Mouse (Mus musculus): Measurements from ENCODE around the gene Aak1. TPM values are rescaled to one million over a fixed set of nuclear protein-coding genes. Genes with fewer than 3 reads are reported as not detected.
"Not testable (repeated sequence)": the region's sequence is repeated elsewhere in the genome, so short reads cannot be mapped to it uniquely, and the experiment has no call there.

Aak1 gene
- polyA plus RNA-seq, 1 experiment from 2014 or later: 51.8 TPM

DNA sequence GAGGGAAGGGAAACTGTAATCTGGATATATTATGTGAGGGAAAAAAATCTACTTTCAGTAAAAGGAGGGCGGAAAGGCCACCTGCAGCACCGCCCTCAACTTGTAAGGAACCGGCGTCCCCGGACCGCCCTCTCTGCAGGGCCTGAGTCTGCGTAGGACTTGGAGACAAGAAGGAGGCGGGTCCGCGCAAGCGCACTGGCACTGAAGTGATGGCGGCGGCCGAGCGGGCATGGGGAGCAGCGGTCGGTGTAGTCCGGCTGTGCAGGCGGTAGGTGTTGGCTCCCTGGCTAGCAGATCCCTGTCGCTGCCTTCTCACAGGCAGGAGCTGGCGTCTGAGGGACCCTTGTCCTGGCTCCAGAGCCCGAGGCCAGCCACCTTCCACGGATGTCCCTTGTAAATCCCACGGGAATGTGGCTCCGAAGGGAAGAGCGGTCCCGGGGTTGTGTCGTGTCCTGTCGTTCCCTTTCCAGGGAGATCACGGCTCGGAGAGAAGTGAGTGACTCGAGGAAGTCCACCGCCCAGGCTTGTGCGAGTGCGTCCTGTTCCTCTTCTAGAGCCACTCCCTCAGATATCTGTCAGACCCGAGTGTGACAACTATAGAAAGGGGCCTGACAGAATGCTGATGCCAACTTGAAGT is 160.5 kb downstream of the Aak1 start:
- H3K4me1 ChIP-seq: peaks cover 14% of the 10 kb centered on the region
- 0% methylated on average over 36 of the region's 36 CpGs for WGBS

GRCm38 (mm10) chr6:87016916-87017315 is 167.6 kb downstream of the Aak1 start:
- 64% methylated on average over 4 of the region's 4 CpGs for whole genome bisulfite sequencing
- Histone ChIP-seq H3K4me2 (no peak overlapping the region), H3K9ac (no peak overlapping the region), H3K4me3 (no peak overlapping the region), H3K4me1 (no peaks in the 10 kb centered on the region), H3K27me3 (replicated peaks) (no peaks in the 10 kb centered on the region), H3K36me3 (replicated peaks) (peaks cover 35% of the 10 kb centered on the region), H3K27ac (no peak overlapping the region), H3K9me3 (no peaks in the 10 kb centered on the region)
- ATAC-seq (replicated peaks): no peak

More for the DNA sequence above, 160.5 kb downstream of the Aak1 start:
- H3K27me3 ChIP-seq (replicated peaks): no peaks in the 10 kb centered on the region
- peak overlapping the region; percentile 83 for H3K27ac ChIP-seq
- no peaks in the 10 kb centered on the region for H3K9me3 ChIP-seq
- H3K4me2 ChIP-seq: peak overlapping the region; percentile 56
- peak overlapping the region; percentile 90 for H3K9ac ChIP-seq
- ATAC-seq (replicated peaks): peak; percentile 98
- peak overlapping the region; percentile 64 for H3K4me3 ChIP-seq
- H3K36me3 ChIP-seq (replicated peaks): peaks cover 4% of the 10 kb centered on the region; the same call in 1 of the 2 replicates

DNA sequence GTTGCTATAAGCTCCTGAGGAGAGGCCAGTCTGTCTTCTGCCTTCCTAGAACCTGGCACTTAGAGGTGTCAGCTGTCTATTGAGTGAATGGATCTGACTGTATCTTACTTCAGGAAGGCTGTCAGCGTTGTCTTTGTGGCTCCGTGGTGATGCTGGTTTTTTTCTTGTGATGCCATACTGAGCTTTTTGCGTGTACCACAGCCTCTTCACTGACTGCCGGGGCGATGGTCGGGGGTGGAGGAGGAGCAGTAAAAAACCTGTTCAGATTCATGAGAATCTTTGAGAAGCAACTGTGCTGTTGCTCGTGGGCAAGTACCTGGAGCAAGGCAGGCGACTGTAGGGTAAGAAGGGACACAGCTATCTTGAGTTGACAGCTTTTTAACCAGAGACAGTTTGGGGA is 169.6 kb downstream of the Aak1 start:
- WGBS: 95% methylated on average over 8 of the region's 8 CpGs
- peaks cover 43% of the 10 kb centered on the region for H3K36me3 ChIP-seq (replicated peaks)
- no peak for ATAC-seq (replicated peaks)

GRCm38 (mm10) chr6:87021791-87022190 is 172.5 kb downstream of the Aak1 start:
- Histone ChIP-seq H3K4me2 (no peak overlapping the region), H3K4me1 (no peaks in the 10 kb centered on the region), H3K27me3 (replicated peaks) (no peaks in the 10 kb centered on the region), H3K9ac (no peak overlapping the region), H3K36me3 (replicated peaks) (peaks cover 54% of the 10 kb centered on the region), H3K4me3 (no peak overlapping the region), H3K9me3 (no peaks in the 10 kb centered on the region), H3K27ac (no peak overlapping the region)
- WGBS: 97% methylated on average over 12 of the region's 12 CpGs
- no peak for ATAC-seq (replicated peaks)

More for the DNA sequence above, 169.6 kb downstream of the Aak1 start:
- H3K4me2 ChIP-seq: no peak overlapping the region
- no peaks in the 10 kb centered on the region for H3K9me3 ChIP-seq
- no peak overlapping the region for H3K9ac ChIP-seq
- no peak overlapping the region for H3K4me3 ChIP-seq
- H3K4me1 ChIP-seq: no peaks in the 10 kb centered on the region
- H3K27ac ChIP-seq: no peak overlapping the region
- H3K27me3 ChIP-seq (replicated peaks): no peaks in the 10 kb centered on the region

DNA sequence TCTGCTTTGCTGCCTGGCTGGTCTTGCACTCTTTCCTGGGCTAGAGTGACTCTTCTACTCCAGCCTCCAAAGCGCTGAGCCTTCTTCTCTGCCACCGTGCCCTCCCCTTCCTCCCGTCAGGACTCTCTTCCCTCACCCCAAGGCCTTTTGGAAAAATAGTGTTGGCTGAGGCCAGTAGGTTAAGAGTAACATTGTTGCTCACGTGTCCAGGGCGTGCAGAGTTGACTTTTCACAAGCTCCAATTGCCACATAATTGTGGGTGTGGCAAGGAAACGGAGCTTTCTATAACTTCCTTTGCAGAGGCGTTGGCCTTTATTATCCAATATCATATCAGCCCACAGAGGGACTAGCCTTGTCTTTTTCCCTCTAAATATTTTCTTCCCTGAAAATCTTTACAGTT is 177.7 kb downstream of the Aak1 start:
- no peak overlapping the region for H3K27ac ChIP-seq
- H3K4me1 ChIP-seq: no peaks in the 10 kb centered on the region
- no peak for ATAC-seq (replicated peaks)
- H3K27me3 ChIP-seq (replicated peaks): no peaks in the 10 kb centered on the region
- 94% methylated on average over 7 of the region's 7 CpGs for WGBS
- H3K4me2 ChIP-seq: no peak overlapping the region
- H3K9me3 ChIP-seq: no peaks in the 10 kb centered on the region
- no peak overlapping the region for H3K9ac ChIP-seq
- H3K4me3 ChIP-seq: no peak overlapping the region
- H3K36me3 ChIP-seq (replicated peaks): peaks cover 26% of the 10 kb centered on the region

DNA sequence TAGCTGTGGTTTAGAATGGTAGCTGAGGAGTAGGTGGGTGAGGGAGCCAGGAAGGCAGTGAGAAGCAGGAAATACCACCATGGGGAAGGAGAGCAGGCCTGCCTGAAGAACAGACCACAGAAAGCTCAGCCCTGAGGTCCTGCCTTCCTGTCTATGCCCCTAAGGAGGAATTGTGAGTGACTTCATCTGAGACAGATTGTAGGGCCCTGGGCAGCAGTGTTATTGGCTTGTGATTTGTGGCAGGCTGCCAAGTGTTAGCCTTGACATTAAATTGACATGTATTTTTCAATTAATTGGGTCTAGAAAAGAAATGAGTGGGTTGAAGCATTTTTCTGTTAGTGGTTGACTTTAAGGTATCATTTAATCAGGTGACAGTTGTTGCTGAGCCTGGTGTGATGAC is 179.6 kb downstream of the Aak1 start:
- H3K36me3 ChIP-seq (replicated peaks): peaks cover 13% of the 10 kb centered on the region; the same call in 1 of the 2 replicates
- no peak overlapping the region for H3K27ac ChIP-seq
- H3K4me3 ChIP-seq: no peak overlapping the region
- ATAC-seq (replicated peaks): no peak
- no peaks in the 10 kb centered on the region for H3K9me3 ChIP-seq
- H3K9ac ChIP-seq: no peak overlapping the region
- H3K4me1 ChIP-seq: no peaks in the 10 kb centered on the region
- H3K4me2 ChIP-seq: no peak overlapping the region
- H3K27me3 ChIP-seq (replicated peaks): no peaks in the 10 kb centered on the region

DNA sequence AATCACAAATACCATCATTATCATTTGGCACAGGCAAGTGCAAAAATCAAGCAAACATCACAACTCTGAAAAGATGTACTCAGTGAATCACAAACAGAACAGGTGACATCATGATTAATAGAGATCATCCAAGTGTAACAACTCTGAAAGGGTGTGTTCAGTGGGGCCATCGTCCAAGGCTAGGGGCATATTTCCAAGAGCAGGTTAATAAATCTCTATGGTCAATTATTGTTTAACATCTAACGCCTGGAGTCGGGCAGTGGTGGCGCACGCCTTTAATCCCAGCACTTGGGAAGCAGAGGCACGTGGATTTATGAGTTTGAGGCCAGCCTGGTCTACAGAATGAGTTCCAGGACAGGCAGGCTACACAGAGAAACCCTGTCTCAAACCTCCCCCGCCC is 182.0 kb downstream of the Aak1 start:
- not testable (repeated sequence) for ATAC-seq (replicated peaks); H3K4me3 ChIP-seq; H3K36me3 ChIP-seq (replicated peaks); H3K27ac ChIP-seq; H3K4me1 ChIP-seq; H3K27me3 ChIP-seq (replicated peaks); H3K4me2 ChIP-seq; H3K9ac ChIP-seq; H3K9me3 ChIP-seq
- WGBS: 88% methylated on average over 7 of the region's 7 CpGs

- WGBS: 91% methylated on average over 3 of the region's 3 CpGs
- no peak overlapping the region for H3K4me2 ChIP-seq
- H3K9ac ChIP-seq: no peak overlapping the region
- H3K27me3 ChIP-seq (replicated peaks): no peaks in the 10 kb centered on the region
- ATAC-seq (replicated peaks): no peak
- no peak overlapping the region for H3K27ac ChIP-seq
- no peaks in the 10 kb centered on the region for H3K4me1 ChIP-seq
- H3K4me3 ChIP-seq: no peak overlapping the region
- no peaks in the 10 kb centered on the region for H3K9me3 ChIP-seq
- H3K36me3 ChIP-seq (replicated peaks): 0 out of 2 replicates have a peak, but pooled peaks cover 2% of the 10 kb centered on the region
These were observed 183.1 kb downstream of the Aak1 start for GRCm38 (mm10) chr6:87032401-87032800.

DNA sequence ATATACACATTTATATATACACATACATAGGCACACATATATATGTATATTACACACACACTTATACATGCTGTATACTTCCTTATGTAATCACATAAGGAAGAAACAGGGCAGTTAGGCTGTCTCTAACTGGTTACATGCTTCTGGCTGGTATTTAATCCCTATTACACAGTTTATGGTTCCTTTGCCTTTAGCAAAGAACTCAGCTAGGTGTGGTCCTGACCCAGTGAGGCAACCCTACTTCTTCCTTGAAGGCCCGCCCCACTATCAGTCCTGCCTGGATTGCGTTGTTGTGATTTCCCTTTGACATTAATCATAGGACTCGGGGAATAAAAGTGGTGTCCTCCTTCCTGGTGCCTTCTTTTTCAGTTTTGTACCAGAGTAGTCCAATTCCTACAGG is 185.1 kb downstream of the Aak1 start:
- Histone ChIP-seq H3K27ac (no peak overlapping the region), H3K27me3 (replicated peaks) (no peaks in the 10 kb centered on the region), H3K4me2 (no peak overlapping the region), H3K4me1 (no peaks in the 10 kb centered on the region), H3K4me3 (no peak overlapping the region), H3K9ac (no peak overlapping the region), H3K36me3 (replicated peaks) (no peaks in the 10 kb centered on the region), H3K9me3 (no peaks in the 10 kb centered on the region)
- no peak for ATAC-seq (replicated peaks)
- WGBS: 95% methylated on average over 3 of the region's 3 CpGs

- WGBS: 84% methylated on average over 10 of the region's 10 CpGs
These were observed 188.7 kb downstream of the Aak1 start for GRCm38 (mm10) chr6:87037826-87038620.

GRCm38 (mm10) chr6:87039161-87039560 is 189.8 kb downstream of the Aak1 start:
- 88% methylated on average over 8 of the region's 8 CpGs for WGBS
- Histone ChIP-seq H3K27ac (no peak overlapping the region), H3K27me3 (replicated peaks) (no peaks in the 10 kb centered on the region), H3K4me2 (no peak overlapping the region), H3K36me3 (replicated peaks) (no peaks in the 10 kb centered on the region), H3K9ac (no peak overlapping the region), H3K9me3 (no peaks in the 10 kb centered on the region), H3K4me1 (peaks cover 17% of the 10 kb centered on the region), H3K4me3 (no peak overlapping the region)
- ATAC-seq (replicated peaks): no peak

More at GRCm38 (mm10) chr6:87037826-87038620, 188.7 kb downstream of the Aak1 start:
- H3K4me2 ChIP-seq: no peak overlapping the region
- H3K4me1 ChIP-seq: peaks cover 8% of the 10 kb centered on the region
- H3K9ac ChIP-seq: no peak overlapping the region
- no peaks in the 10 kb centered on the region for H3K27me3 ChIP-seq (replicated peaks)
- no peak overlapping the region for H3K4me3 ChIP-seq
- no peak overlapping the region for H3K27ac ChIP-seq
- no peaks in the 10 kb centered on the region for H3K36me3 ChIP-seq (replicated peaks)
- ATAC-seq (replicated peaks): no peak
- no peaks in the 10 kb centered on the region for H3K9me3 ChIP-seq

- Histone ChIP-seq H3K36me3 (replicated peaks) (no peaks in the 10 kb centered on the region), H3K27me3 (replicated peaks) (no peaks in the 10 kb centered on the region), H3K4me3 (no peak overlapping the region), H3K27ac (no peak overlapping the region), H3K9me3 (no peaks in the 10 kb centered on the region), H3K4me1 (peaks cover 23% of the 10 kb centered on the region), H3K9ac (no peak overlapping the region), H3K4me2 (no peak overlapping the region)
- 88% methylated on average over 4 of the region's 4 CpGs for WGBS
- ATAC-seq (replicated peaks): no peak
These were observed 191.7 kb downstream of the Aak1 start for GRCm38 (mm10) chr6:87040971-87041370.

DNA sequence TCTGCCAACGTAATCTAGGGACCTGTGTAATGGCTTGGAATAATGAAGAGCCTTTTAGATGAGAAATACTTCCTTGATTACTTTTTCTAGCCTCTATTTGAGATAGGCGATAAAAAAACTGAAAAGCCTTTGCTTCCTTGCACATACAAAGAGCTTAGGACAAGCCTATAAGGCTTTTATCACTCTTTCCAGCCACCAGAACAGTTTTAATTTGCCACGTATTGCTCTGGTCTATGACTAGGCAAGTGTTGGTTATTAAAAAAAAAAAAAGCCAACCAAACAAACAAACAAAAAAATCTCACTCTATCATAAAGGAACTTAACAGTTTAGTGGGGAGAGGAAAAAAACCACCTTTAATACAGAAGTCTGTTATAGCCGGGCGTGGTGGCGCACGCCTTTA is 192.1 kb downstream of the Aak1 start:
- Histone ChIP-seq H3K36me3 (replicated peaks) (no peaks in the 10 kb centered on the region), H3K9me3 (no peaks in the 10 kb centered on the region), H3K4me3 (no peak overlapping the region), H3K27ac (no peak overlapping the region), H3K4me1 (peaks cover 26% of the 10 kb centered on the region), H3K4me2 (peak overlapping the region; percentile 65), H3K27me3 (replicated peaks) (no peaks in the 10 kb centered on the region), H3K9ac (no peak overlapping the region)
- 87% methylated on average over 7 of the region's 7 CpGs for WGBS
- ATAC-seq (replicated peaks): no peak

All from midbrain, embryonic 15.5 days (tissue).